Mouse (Mus musculus) small intestine, adult 2 months (tissue): ENCODE results near the gene Tbca.

Experiments used
- CTCF ChIP-seq: fragments of 200-500 bp; IDR thresholded peaks from 2 replicates; pipeline ENCODE4 v1.5.1; 2012; ENCODE audit warnings: low read depth, mild to moderate bottlenecking, control low read depth, inconsistent platforms, low read length, moderate library complexity, mixed read lengths; ENCODE audit not compliant: insufficient replicate concordance, insufficient read length; ENCODE audit errors: extremely low read depth
- POLR2A ChIP-seq: fragments of 200-500 bp; IDR thresholded peaks from 2 replicates; pipeline ENCODE4 v1.6.1; 2012; ENCODE audit warnings: low read depth, mild to moderate bottlenecking, control low read depth, inconsistent platforms, low read length, moderate library complexity

DNA sequence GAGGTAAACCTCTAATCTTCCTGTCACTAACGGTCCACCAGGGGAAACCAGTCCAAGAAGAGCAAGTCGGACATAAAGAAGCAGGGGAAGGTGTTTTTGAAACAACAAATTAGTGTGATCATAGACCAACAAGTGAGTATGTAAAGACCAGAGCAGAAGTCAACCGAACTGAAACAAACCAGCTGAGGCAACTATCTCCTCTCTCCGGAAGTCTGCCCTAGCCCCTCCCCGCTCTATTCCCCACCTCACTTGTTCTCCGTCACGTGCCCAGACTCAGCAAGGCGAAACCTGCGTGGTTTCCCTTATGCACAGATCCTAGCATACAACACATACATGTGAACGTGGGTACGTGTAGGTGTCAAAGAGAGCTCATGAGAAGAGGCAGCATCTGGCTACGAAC is 22.9 kb upstream of the Tbca start:
- no peak for TF ChIP-seq POLR2A
- TF ChIP-seq CTCF = no peak
